In genomic region chr2:170436204-170436603, GRCm38 (mm10) we compare ENCODE assay signal across 21 mouse cellular contexts. TPM values are rescaled to one million over a fixed set of nuclear protein-coding genes. Genes with fewer than 3 reads are reported as not detected.
DNase-seq lines count a peak whose midpoint lies in the region; ATAC-seq and TF ChIP-seq lines count a peak whose summit lies in the region.
"Had no signal": no experiment of that assay in that cellular context is flagged by ENCODE, and none has a peak within 500 bp of the region (broad histone marks: within the 10 kb centered on the region; RNA-seq: fewer than 3 reads in every experiment).

No protein-coding gene starts in this region.

- no peaks in the 10 kb centered on the region for H3K79me2 ChIP-seq in MEL (ENCODE audit: control insufficient read depth, insufficient read depth, low read length, poor library complexity)

- no peak overlapping the region for H3K27ac ChIP-seq in hindbrain, postnatal 0 days
- no peak overlapping the region for H3K27ac ChIP-seq in hindbrain, embryonic 14.5 days
- no peak overlapping the region for H3K27ac ChIP-seq in MEL (ENCODE audit: control insufficient read depth, low read depth, low read length)
- H3K27ac ChIP-seq in embryonic facial prominence, embryonic 10.5 days (replicated peaks) = no peak overlapping the region
- H3K27ac ChIP-seq: embryonic facial prominence, embryonic 12.5 days; forebrain, embryonic 15.5 days; heart, adult 2 months; heart, embryonic 15.5 days had no signal

- TF ChIP-seq POLR2A in MEL (IDR thresholded peaks at IDR 0.05; ENCODE audit: control insufficient read depth in 1 of 2, insufficient read depth in 1 of 2, low read depth in 1 of 2, low read length in 2 of 2, poor library complexity in 1 of 2) = no peak

- H3K4me3 ChIP-seq in hindbrain, postnatal 0 days (ENCODE audit: low read length) = no peak overlapping the region
- H3K4me3 ChIP-seq in hindbrain, embryonic 14.5 days (replicated peaks; ENCODE audit: low read length) = no peak overlapping the region
- H3K4me3 ChIP-seq in MEL (ENCODE audit: control insufficient read depth in 1 of 2, insufficient read depth in 1 of 2, low read depth in 2 of 2, low read length in 2 of 2) = no peak overlapping the region
- no peak overlapping the region for H3K4me3 ChIP-seq in embryonic facial prominence, embryonic 10.5 days
- H3K4me3 ChIP-seq: embryonic facial prominence, embryonic 12.5 days; forebrain, embryonic 15.5 days; heart, adult 2 months; heart, embryonic 15.5 days had no signal

- no peak for TF ChIP-seq EP300 in MEL (IDR thresholded peaks at IDR 0.05; ENCODE audit: low read depth in 1 of 2, low read length in 2 of 2)

- no peak overlapping the region for H3K9ac ChIP-seq in hindbrain, postnatal 0 days (replicated peaks; ENCODE audit: low read length)
- H3K9ac ChIP-seq in hindbrain, embryonic 14.5 days = no peak overlapping the region
- H3K9ac ChIP-seq in MEL (ENCODE audit: control insufficient read depth, low read depth, low read length, poor library complexity, severe bottlenecking) = no peak overlapping the region
- H3K9ac ChIP-seq: embryonic facial prominence, embryonic 12.5 days; forebrain, embryonic 15.5 days; heart, embryonic 15.5 days had no signal

- TF ChIP-seq CTCF in hindbrain, postnatal 0 days (IDR thresholded peaks at IDR 0.05; ENCODE audit: low read depth) = no peak
- no peak for TF ChIP-seq CTCF in MEL (IDR thresholded peaks at IDR 0.05 in 2 of 3, conservative IDR thresholded peaks at IDR 0.05 in 1 of 3; ENCODE audit: control insufficient read depth in 1 of 3, insufficient read depth in 1 of 3, low read depth in 2 of 3, low read length in 3 of 3, poor library complexity in 1 of 3, severe bottlenecking in 1 of 3)

- H3K36me3 ChIP-seq in hindbrain, postnatal 0 days (ENCODE audit: insufficient read depth, low read length) = no peaks in the 10 kb centered on the region
- no peaks in the 10 kb centered on the region for H3K36me3 ChIP-seq in hindbrain, embryonic 14.5 days (replicated peaks; ENCODE audit: control insufficient read depth, insufficient read depth)
- no peaks in the 10 kb centered on the region for H3K36me3 ChIP-seq in MEL (ENCODE audit: control insufficient read depth in 1 of 2, insufficient read depth in 2 of 2, low read length in 2 of 2)
- no peaks in the 10 kb centered on the region for H3K36me3 ChIP-seq in embryonic facial prominence, embryonic 10.5 days (replicated peaks)
- H3K36me3 ChIP-seq: embryonic facial prominence, embryonic 12.5 days; forebrain, embryonic 15.5 days; heart, embryonic 15.5 days had no signal

- no peaks in the 10 kb centered on the region for H3K27me3 ChIP-seq in hindbrain, postnatal 0 days (ENCODE audit: insufficient read depth, low read length)
- H3K27me3 ChIP-seq in hindbrain, embryonic 14.5 days (ENCODE audit: control insufficient read depth, insufficient read depth, low read length) = peaks cover 4% of the 10 kb centered on the region
- H3K27me3 ChIP-seq in MEL (ENCODE audit: control insufficient read depth in 1 of 2, insufficient read depth in 2 of 2, low read length in 2 of 2) = no peaks in the 10 kb centered on the region
- peaks cover 32% of the 10 kb centered on the region for H3K27me3 ChIP-seq in embryonic facial prominence, embryonic 10.5 days (replicated peaks; ENCODE audit: low read depth, poor library complexity, severe bottlenecking)
- H3K27me3 ChIP-seq: embryonic facial prominence, embryonic 12.5 days; forebrain, embryonic 15.5 days had no signal

- peak; percentile 27 for DNase-seq in hindbrain, postnatal 0 days (ENCODE audit: low spot score)
- DNase-seq in hindbrain, embryonic 14.5 days (ENCODE audit: low spot score) = no peak
- DNase-seq in MEL (ENCODE audit: low read depth, low spot score) = peak; percentile 4
- DNase-seq in layer of hippocampus, postnatal 36 days = no peak
- no peak for DNase-seq in embryonic facial prominence, embryonic 10.5 days (ENCODE audit: low spot score)
- DNase-seq in urinary bladder, adult 18-20 months (ENCODE audit: low spot score in 2 of 2) = no peak
- DNase-seq: adrenal gland, adult 2 months; adrenal gland, postnatal 25 days; cerebellum, adult 11 months; cerebellum, adult 8-10 months; cerebellum, postnatal 25 days; embryo, embryonic 11 days; gastrocnemius, postnatal 36 days; heart, adult 2 months had no signal

- TF ChIP-seq RAD21 in MEL (IDR thresholded peaks at IDR 0.05; ENCODE audit: low read depth, low read length) = no peak

- 67% methylated on average over 4 of the region's 4 CpGs for WGBS in hindbrain, postnatal 0 days
- WGBS in hindbrain, embryonic 14.5 days = 73% methylated on average over 4 of the region's 4 CpGs
- WGBS in embryonic facial prominence, embryonic 10.5 days = 72% methylated on average over 4 of the region's 4 CpGs

- no peak overlapping the region for H3K4me2 ChIP-seq in hindbrain, postnatal 0 days (ENCODE audit: low read depth, low read length)
- H3K4me2 ChIP-seq in hindbrain, embryonic 14.5 days (replicated peaks) = no peak overlapping the region
- H3K4me2 ChIP-seq: embryonic facial prominence, embryonic 12.5 days; forebrain, embryonic 15.5 days; heart, embryonic 11.5 days; heart, embryonic 15.5 days had no signal

- H3K4me1 ChIP-seq in hindbrain, postnatal 0 days (ENCODE audit: insufficient read depth, low read length) = 0 out of 2 replicates have a peak, but pooled peaks cover 3% of the 10 kb centered on the region
- no peaks in the 10 kb centered on the region for H3K4me1 ChIP-seq in hindbrain, embryonic 14.5 days (replicated peaks; ENCODE audit: control insufficient read depth, insufficient read depth, low read length)
- H3K4me1 ChIP-seq in MEL (ENCODE audit: control insufficient read depth in 1 of 2, insufficient read depth in 2 of 2, low read length in 2 of 2) = no peaks in the 10 kb centered on the region
- peaks cover 9% of the 10 kb centered on the region for H3K4me1 ChIP-seq in embryonic facial prominence, embryonic 10.5 days
- H3K4me1 ChIP-seq: heart, embryonic 15.5 days had no signal

- no peaks in the 10 kb centered on the region for H3K9me3 ChIP-seq in hindbrain, postnatal 0 days (ENCODE audit: low read length)
- H3K9me3 ChIP-seq in hindbrain, embryonic 14.5 days (ENCODE audit: control insufficient read depth, low read length) = no peaks in the 10 kb centered on the region
- no peaks in the 10 kb centered on the region for H3K9me3 ChIP-seq in MEL (replicated peaks; ENCODE audit: insufficient read depth, low read length)
- no peaks in the 10 kb centered on the region for H3K9me3 ChIP-seq in embryonic facial prominence, embryonic 10.5 days
- H3K9me3 ChIP-seq: embryonic facial prominence, embryonic 12.5 days; forebrain, embryonic 15.5 days; heart, embryonic 15.5 days had no signal

- no peak for ATAC-seq in hindbrain, postnatal 0 days
- ATAC-seq in hindbrain, embryonic 14.5 days (ENCODE audit: low FRiP score) = no peak
- peak; percentile 90 to 96 for ATAC-seq in hematopoietic stem cell, adult 5-6 weeks (replicated peaks in 1 of 2; ENCODE audit: insufficient read depth in 1 of 2, low FRiP score in 2 of 2, low TSS enrichment in 1 of 2, low read depth in 1 of 2, poor library complexity in 2 of 2, severe bottlenecking in 2 of 2)
- peak; percentile 73 for ATAC-seq in monocyte, adult 5-6 weeks (replicated peaks; ENCODE audit: insufficient number of reproducible peaks, low FRiP score, low TSS enrichment, poor library complexity, severe bottlenecking)
- ATAC-seq: forebrain, embryonic 15.5 days; hindbrain, embryonic 16.5 days had no signal

TF ChIP-seq in MEL, 35 proteins besides CTCF, POLR2A, EP300 and RAD21:
- no peak for TF ChIP-seq BHLHE40 (IDR thresholded peaks at IDR 0.05; ENCODE audit: borderline replicate concordance, low read depth, low read length)
- no peak for TF ChIP-seq TBP (IDR thresholded peaks at IDR 0.05; ENCODE audit: low read depth, low read length)
- no peak for TF ChIP-seq GABPA (IDR thresholded peaks at IDR 0.05; ENCODE audit: low read depth, low read length)
- TF ChIP-seq HCFC1 (IDR thresholded peaks at IDR 0.05; ENCODE audit: low read depth, low read length) = no peak
- no peak for TF ChIP-seq SIN3A (IDR thresholded peaks at IDR 0.05; ENCODE audit: low read length)
- TF ChIP-seq GATA1 (IDR thresholded peaks at IDR 0.05; ENCODE audit: low read depth, low read length) = no peak
- no peak for TF ChIP-seq MEF2A (IDR thresholded peaks at IDR 0.05; ENCODE audit: extremely low read depth, insufficient replicate concordance, low read depth, low read length, poor library complexity, severe bottlenecking)
- TF ChIP-seq JUND (IDR thresholded peaks at IDR 0.05; ENCODE audit: low read depth, low read length) = no peak
- no peak for TF ChIP-seq USF1 (IDR thresholded peaks at IDR 0.05; ENCODE audit: low read depth, low read length)
- TF ChIP-seq POLR2AphosphoS5 (IDR thresholded peaks at IDR 0.05; ENCODE audit: borderline replicate concordance, low read depth, low read length) = no peak
- TF ChIP-seq MAFK (IDR thresholded peaks at IDR 0.05; ENCODE audit: borderline replicate concordance, low read depth, low read length) = no peak
- TF ChIP-seq MYB (IDR thresholded peaks at IDR 0.05; ENCODE audit: low read depth, low read length) = no peak
- TF ChIP-seq USF2 (IDR thresholded peaks at IDR 0.05; ENCODE audit: borderline replicate concordance in 1 of 2, insufficient read depth in 1 of 2, low read depth in 1 of 2, low read length in 2 of 2) = no peak
- TF ChIP-seq POLR2AphosphoS2 (IDR thresholded peaks at IDR 0.05; ENCODE audit: low read length) = no peak
- no peak for TF ChIP-seq ZKSCAN1 (IDR thresholded peaks at IDR 0.05; ENCODE audit: low read depth, low read length)
- TF ChIP-seq ZMIZ1 (IDR thresholded peaks at IDR 0.05; ENCODE audit: low read depth, low read length) = no peak
- TF ChIP-seq NELFE (IDR thresholded peaks at IDR 0.05; ENCODE audit: low read depth, low read length) = no peak
- TF ChIP-seq MAZ (IDR thresholded peaks at IDR 0.05; ENCODE audit: low read depth, low read length) = no peak
- no peak for TF ChIP-seq CHD1 (IDR thresholded peaks at IDR 0.05; ENCODE audit: low read depth, low read length)
TF ChIP-seq in MEL: peak in this region for 0.

RNA-seq across cellular contexts. Expression of gene Bcas1, which starts 8.6 kb away (rescaled TPM):
- 22.6 and 40.6 TPM in 2 replicates for total RNA-seq in hindbrain, postnatal 0 days (2014; rRNA removed)
- polyA plus RNA-seq in hindbrain, postnatal 0 days (2015; fragmentation: Nextera tagmentation; extraction: Ambion mirVana) = 34.6 and 41.3 TPM in 2 replicates
- 15.4 and 16.9 TPM in 2 replicates for polyA plus RNA-seq in hindbrain, embryonic 14.5 days (2014; fragmentation: Nextera tagmentation; extraction: Ambion mirVana)
- 0.20 and 0.35 TPM in 2 replicates for total RNA-seq in MEL (2012; rRNA removed)
- under 1 TPM in 1 of 2 experiments, not detected in 1; 0.13 TPM for polyA plus RNA-seq in MEL (2012; ENCODE audit: insufficient read depth in 1 of 2, insufficient read length in 2 of 2, low read depth in 1 of 2, low replicate concordance in 2 of 2, missing spikeins in 1 of 2)
- 0.44 TPM in 1 of 2 replicates, not detected in the other for total RNA-seq in hematopoietic stem cell, adult 5-6 weeks (2017)
- total RNA-seq in monocyte, adult 5-6 weeks (2017) = 1.2 to 1.3 TPM in 2 of 3 replicates, not detected in the other
- total RNA-seq in layer of hippocampus, postnatal 36 days (2021) = 10 to 100 TPM; 72.5 to 80.1 TPM
- 0.92 and 1.2 TPM in 2 replicates for polyA plus RNA-seq in embryonic facial prominence, embryonic 10.5 days (2016; fragmentation: Nextera tagmentation; extraction: Ambion mirVana)
- polyA plus RNA-seq: adrenal gland, adult 2 months had no signal

Comparison
In these comparisons a context has a peak if more than half of its experiments do, and no peak if none do; other contexts are left out.
1. DNase-seq: peak in hindbrain, postnatal 0 days (single experiment) and MEL (single experiment); none in hindbrain, embryonic 14.5 days (single experiment), layer of hippocampus, postnatal 36 days (0 of 2), embryonic facial prominence, embryonic 10.5 days (single experiment) and urinary bladder, adult 18-20 months (0 of 2).
2. ATAC-seq: peak in hematopoietic stem cell, adult 5-6 weeks (2 of 2) and monocyte, adult 5-6 weeks (single experiment); none in hindbrain, postnatal 0 days (single experiment) and hindbrain, embryonic 14.5 days (single experiment).
3. RNA of gene Bcas1, which starts 8.6 kb away (total RNA-seq): 72.5 to 80.1 TPM in layer of hippocampus, postnatal 36 days and 22.6 to 40.6 TPM in hindbrain, postnatal 0 days; 1.2 to 1.3 TPM in monocyte, adult 5-6 weeks, 0.20 to 0.35 TPM in MEL and 0.44 TPM in hematopoietic stem cell, adult 5-6 weeks; every median in the first group is over 10 times any median in the second.